Mouse (Mus musculus): Measurements from ENCODE around the gene Evx2. TPM values are rescaled to one million over a fixed set of nuclear protein-coding genes. Genes with fewer than 3 reads are reported as not detected.

Gene Evx2
- polyA plus RNA-seq, 1 experiment = not detected

Other genes starting within 250 kb of the Evx2 start
- 3.3 and 5.2 TPM in 2 replicates for gene Lnpk, start 80.1 kb downstream of the Evx2 start, polyA plus RNA-seq (2012; ENCODE audit: insufficient read depth, insufficient read length, missing spikeins)
- gene Hoxd13, start 8.8 kb upstream of the Evx2 start, polyA plus RNA-seq (2012; ENCODE audit: insufficient read depth, insufficient read length, missing spikeins) = not detected in 2 replicates
- not detected in 2 replicates for gene Hoxd12, start 15.5 kb upstream of the Evx2 start, polyA plus RNA-seq (2012; ENCODE audit: insufficient read depth, insufficient read length, missing spikeins)
- gene Hoxd11, start 20.0 kb upstream of the Evx2 start, polyA plus RNA-seq (2012; ENCODE audit: insufficient read depth, insufficient read length, missing spikeins) = not detected in 2 replicates
- not detected in 2 replicates for gene Hoxd10, start 32.4 kb upstream of the Evx2 start, polyA plus RNA-seq (2012; ENCODE audit: insufficient read depth, insufficient read length, missing spikeins)
- gene Hoxd9, start 38.2 kb upstream of the Evx2 start, polyA plus RNA-seq (2012; ENCODE audit: insufficient read depth, insufficient read length, missing spikeins) = 1.9 TPM in 1 of 2 replicates, not detected in the other
- 7.4 and 10.4 TPM in 2 replicates for gene Hoxd8, start 45.1 kb upstream of the Evx2 start, polyA plus RNA-seq (2012; ENCODE audit: insufficient read depth, insufficient read length, missing spikeins)
- gene Hoxd3, start 52.4 kb upstream of the Evx2 start, polyA plus RNA-seq (2012; ENCODE audit: insufficient read depth, insufficient read length, missing spikeins) = not detected in 2 replicates
- 1.3 and 2.6 TPM in 2 replicates for gene Hoxd4, start 52.4 kb upstream of the Evx2 start, polyA plus RNA-seq (2012; ENCODE audit: insufficient read depth, insufficient read length, missing spikeins)
- not detected in 2 replicates for gene Gm28230, start 67.2 kb upstream of the Evx2 start, polyA plus RNA-seq (2012; ENCODE audit: insufficient read depth, insufficient read length, missing spikeins)
- not detected in 2 replicates for gene Hoxd1, start 103.4 kb upstream of the Evx2 start, polyA plus RNA-seq (2012; ENCODE audit: insufficient read depth, insufficient read length, missing spikeins)
- 163 and 243 TPM in 2 replicates for gene Mtx2, start 166.2 kb upstream of the Evx2 start, polyA plus RNA-seq (2012; ENCODE audit: insufficient read depth, insufficient read length, missing spikeins)

Measured in brown adipose tissue, adult 24 weeks (tissue).